Mouse (Mus musculus): Measurements from ENCODE around the gene Galnt3. TPM values are rescaled to one million over a fixed set of nuclear protein-coding genes. Genes with fewer than 3 reads are reported as not detected.

The Galnt3 gene
- total RNA-seq, 2 experiments from 2014 or later, result 4.3 to 7.8 TPM

Other genes starting within 250 kb of the Galnt3 start
- 10 to 100 TPM; 10.5 to 10.8 TPM for gene Ttc21b, start 131.6 kb upstream of the Galnt3 start, total RNA-seq (2021)